ENCODE assay signal across 8 mouse cellular contexts in the genomic region with DNA sequence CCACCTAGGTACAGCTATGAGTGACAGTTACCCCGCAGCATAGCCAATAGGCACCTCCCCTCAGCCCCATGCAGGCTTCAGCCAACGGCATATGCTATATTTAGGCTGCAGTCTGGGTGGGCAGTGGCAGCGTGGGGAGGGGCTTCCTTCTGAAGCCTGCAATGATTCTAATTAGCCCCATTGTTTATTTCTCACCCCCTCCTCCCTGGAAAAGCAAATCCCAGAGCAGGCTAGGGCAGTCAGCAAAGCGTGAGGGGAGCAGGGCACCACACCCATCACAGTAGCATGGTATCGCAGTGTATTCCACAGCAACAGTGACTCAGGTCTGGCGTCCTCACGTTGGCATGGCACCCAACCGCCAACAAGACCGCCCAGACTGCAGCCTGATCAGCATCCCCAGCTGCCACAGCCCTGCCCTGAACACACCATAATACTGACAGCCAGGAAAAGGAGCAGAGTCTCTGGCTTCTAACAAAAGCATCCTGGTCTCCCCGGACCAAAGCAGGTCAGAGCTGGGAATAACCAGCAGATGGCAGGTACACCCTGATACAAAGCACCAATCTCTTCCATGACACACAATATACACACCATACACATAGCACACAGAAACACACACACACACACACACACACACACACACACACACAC. TPM values are rescaled to one million over a fixed set of nuclear protein-coding genes. Genes with fewer than 3 reads are reported as not detected.
DNase-seq lines count a peak whose midpoint lies in the region; ATAC-seq lines count a peak whose summit lies in the region.

No protein-coding gene starts in this region.

- no peak overlapping the region for H3K9ac ChIP-seq in kidney, embryonic 14.5 days (ENCODE audit: low read depth, low read length)
- H3K9ac ChIP-seq in forebrain, embryonic 14.5 days (ENCODE audit: low read length) = peak overlapping the region; percentile 33
- peak overlapping the region; percentile 25; the same call in 1 of the 2 replicates for H3K9ac ChIP-seq in midbrain, embryonic 12.5 days (replicated peaks)

- H3K4me3 ChIP-seq in kidney, embryonic 14.5 days (ENCODE audit: low read length) = no peak overlapping the region
- H3K4me3 ChIP-seq in forebrain, embryonic 14.5 days (ENCODE audit: low read depth, low read length) = no peak overlapping the region
- H3K4me3 ChIP-seq in midbrain, embryonic 12.5 days = 0 out of 2 replicates have a peak overlapping the region, but pooled peaks have one; percentile 3

- ATAC-seq in kidney, embryonic 14.5 days (ENCODE audit: low FRiP score, low TSS enrichment) = peak; percentile 58
- ATAC-seq in forebrain, embryonic 14.5 days = peak; percentile 91
- peak; percentile 79 for ATAC-seq in midbrain, embryonic 12.5 days (ENCODE audit: low FRiP score, low read depth)

- H3K4me2 ChIP-seq in kidney, embryonic 14.5 days (replicated peaks; ENCODE audit: low read depth, low read length) = no peak overlapping the region
- peak overlapping the region; percentile 37 for H3K4me2 ChIP-seq in forebrain, embryonic 14.5 days (ENCODE audit: low read length)
- H3K4me2 ChIP-seq in midbrain, embryonic 12.5 days (replicated peaks) = peak overlapping the region; percentile 37

- DNase-seq in kidney, adult 8-10 months = no peak
- peak; percentile 29 for DNase-seq in adrenal gland, postnatal 25 days
- peak; percentile 88 for DNase-seq in forebrain, embryonic 14.5 days (ENCODE audit: low spot score)
- DNase-seq in layer of hippocampus, adult 8-10 months (ENCODE audit: low spot score in 2 of 2) = peak; percentile 80 to 82
- DNase-seq in gastrocnemius, postnatal 36 days = no peak
- DNase-seq in spleen, postnatal 10 days (ENCODE audit: low spot score in 2 of 2) = no peak

- intact Hi-C loops in gastrocnemius, postnatal 36 days (cut with DNase I) = no loop called here

- no peaks in the 10 kb centered on the region for H3K9me3 ChIP-seq in kidney, embryonic 14.5 days (ENCODE audit: control insufficient read depth, low read length)
- H3K9me3 ChIP-seq in forebrain, embryonic 14.5 days (replicated peaks; ENCODE audit: control insufficient read depth, low read length) = no peaks in the 10 kb centered on the region
- no peaks in the 10 kb centered on the region for H3K9me3 ChIP-seq in midbrain, embryonic 12.5 days

- peaks cover 16% of the 10 kb centered on the region; the same call in 1 of the 2 replicates for H3K4me1 ChIP-seq in kidney, embryonic 14.5 days (ENCODE audit: control insufficient read depth, insufficient read depth, low read length)
- peaks cover 34% of the 10 kb centered on the region for H3K4me1 ChIP-seq in forebrain, embryonic 14.5 days (ENCODE audit: control insufficient read depth, insufficient read depth, low read length)
- H3K4me1 ChIP-seq in midbrain, embryonic 12.5 days = peaks cover 42% of the 10 kb centered on the region

- H3K27me3 ChIP-seq in kidney, embryonic 14.5 days (ENCODE audit: control insufficient read depth, insufficient read depth, low read length) = no peaks in the 10 kb centered on the region
- no peaks in the 10 kb centered on the region for H3K27me3 ChIP-seq in forebrain, embryonic 14.5 days (replicated peaks; ENCODE audit: control insufficient read depth, insufficient read depth, low read length)
- peaks cover 22% of the 10 kb centered on the region; the same call in 1 of the 2 replicates for H3K27me3 ChIP-seq in midbrain, embryonic 12.5 days

- 7% methylated on average over 10 of the region's 10 CpGs for WGBS in kidney, embryonic 14.5 days
- 2% methylated on average over 10 of the region's 10 CpGs for WGBS in forebrain, embryonic 14.5 days
- 2% methylated on average over 10 of the region's 10 CpGs for WGBS in midbrain, embryonic 12.5 days

- H3K36me3 ChIP-seq in kidney, embryonic 14.5 days (ENCODE audit: control insufficient read depth, insufficient read depth, low read length) = no peaks in the 10 kb centered on the region
- H3K36me3 ChIP-seq in forebrain, embryonic 14.5 days (ENCODE audit: control insufficient read depth, insufficient read depth, low read length) = no peaks in the 10 kb centered on the region
- H3K36me3 ChIP-seq in midbrain, embryonic 12.5 days = no peaks in the 10 kb centered on the region

- H3K27ac ChIP-seq in kidney, embryonic 14.5 days (ENCODE audit: low read depth, low read length) = no peak overlapping the region
- peak overlapping the region; percentile 87 for H3K27ac ChIP-seq in forebrain, embryonic 14.5 days (ENCODE audit: low read depth, low read length)
- peak overlapping the region; percentile 86 for H3K27ac ChIP-seq in midbrain, embryonic 12.5 days (replicated peaks)

RNA-seq across cellular contexts. Expression of gene Ccdc187, which starts 4.0 kb away (rescaled TPM):
- 0.04 TPM in 1 of 2 replicates, not detected in the other for polyA plus RNA-seq in kidney, embryonic 14.5 days (2014; fragmentation: Nextera tagmentation; extraction: Ambion mirVana)
- total RNA-seq in adrenal gland, postnatal 25 days (2021) = 0.62 and 1.5 TPM in 2 replicates
- 0.11 and 0.17 TPM in 2 replicates for polyA plus RNA-seq in forebrain, embryonic 14.5 days (2014; fragmentation: Nextera tagmentation; extraction: Ambion mirVana)
- 1 to 10 TPM in 3 of 4 experiments, under 1 TPM in 1; 0.47 to 1.9 (median 1.5) TPM for total RNA-seq in layer of hippocampus, adult 8-10 months (2022)
- 0.08 and 0.12 TPM in 2 replicates for polyA plus RNA-seq in midbrain, embryonic 12.5 days (2016; fragmentation: Nextera tagmentation; extraction: Ambion mirVana)
- total RNA-seq in gastrocnemius, postnatal 36 days (2021) = under 1 TPM in 1 of 2 experiments, not detected in 1; 0.03 TPM

RNA-seq across cellular contexts. Expression of gene Gpsm1, which starts 17.0 kb away (rescaled TPM):
- 25.7 and 27.1 TPM in 2 replicates for polyA plus RNA-seq in kidney, embryonic 14.5 days (2014; fragmentation: Nextera tagmentation; extraction: Ambion mirVana)
- total RNA-seq in adrenal gland, postnatal 25 days (2021) = 17.5 and 17.7 TPM in 2 replicates
- polyA plus RNA-seq in forebrain, embryonic 14.5 days (2014; fragmentation: Nextera tagmentation; extraction: Ambion mirVana) = 56.0 and 63.6 TPM in 2 replicates
- 10 to 100 TPM; 44.1 to 48.7 (median 45.6) TPM for total RNA-seq in layer of hippocampus, adult 8-10 months (2022)
- 128 and 129 TPM in 2 replicates for polyA plus RNA-seq in midbrain, embryonic 12.5 days (2016; fragmentation: Nextera tagmentation; extraction: Ambion mirVana)
- 1 to 10 TPM; 2.1 to 2.9 TPM for total RNA-seq in gastrocnemius, postnatal 36 days (2021)

RNA-seq across cellular contexts. Expression of gene Dnlz, which starts 53.6 kb away (rescaled TPM):
- polyA plus RNA-seq in kidney, embryonic 14.5 days (2014; fragmentation: Nextera tagmentation; extraction: Ambion mirVana) = 27.4 and 33.3 TPM in 2 replicates
- 20.5 and 21.1 TPM in 2 replicates for total RNA-seq in adrenal gland, postnatal 25 days (2021)
- polyA plus RNA-seq in forebrain, embryonic 14.5 days (2014; fragmentation: Nextera tagmentation; extraction: Ambion mirVana) = 28.8 and 33.1 TPM in 2 replicates
- total RNA-seq in layer of hippocampus, adult 8-10 months (2022) = 10 to 100 TPM; 22.4 to 27.7 (median 24.8) TPM
- 34.4 and 35.2 TPM in 2 replicates for polyA plus RNA-seq in midbrain, embryonic 12.5 days (2016; fragmentation: Nextera tagmentation; extraction: Ambion mirVana)
- 10 to 100 TPM; 18.2 to 19.5 TPM for total RNA-seq in gastrocnemius, postnatal 36 days (2021)

Comparison
In these comparisons a context has a peak if more than half of its experiments do, and no peak if none do; other contexts are left out.
1. DNase-seq: peak in adrenal gland, postnatal 25 days (single experiment), forebrain, embryonic 14.5 days (single experiment) and layer of hippocampus, adult 8-10 months (2 of 2); none in kidney, adult 8-10 months (0 of 2), gastrocnemius, postnatal 36 days (0 of 2) and spleen, postnatal 10 days (0 of 2).
2. Peak in every context shown above with its lines, with median percentiles within 50 percentile points of each other: ATAC-seq.